23 mouse cellular contexts compared by ENCODE assay signal in the genomic region with DNA sequence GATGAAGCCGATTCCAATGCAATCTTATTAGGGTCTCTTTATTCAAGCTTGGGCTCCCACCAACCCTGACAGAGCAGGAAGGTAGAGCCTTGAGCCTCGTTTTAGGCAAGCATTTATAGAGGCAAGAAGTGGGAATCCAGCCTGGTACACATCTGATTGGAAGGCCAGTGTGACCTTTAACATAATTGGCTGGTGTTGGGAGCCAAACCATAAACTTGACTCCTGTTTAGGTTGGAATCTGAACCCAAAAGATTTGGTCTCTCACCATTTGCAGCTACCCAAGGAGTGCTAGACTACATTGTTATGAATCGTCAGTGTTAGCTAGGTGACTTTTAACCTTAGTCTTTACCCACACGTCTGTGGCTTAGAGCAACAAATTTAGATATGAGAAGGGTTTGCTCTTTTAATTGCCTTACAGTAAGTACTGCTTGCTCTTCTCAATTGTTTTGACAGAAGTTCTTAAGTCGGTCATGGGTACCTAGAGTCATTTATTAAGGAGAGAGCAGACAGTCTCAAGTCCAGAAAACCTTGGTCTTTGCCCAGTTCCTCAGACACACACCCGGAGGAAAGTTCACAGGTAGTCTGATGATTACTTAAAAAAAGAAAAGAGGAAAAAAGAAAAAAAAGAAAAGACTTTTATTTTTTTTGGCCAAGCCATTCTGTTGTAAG. TPM values are rescaled to one million over a fixed set of nuclear protein-coding genes. Genes with fewer than 3 reads are reported as not detected.
DNase-seq lines count a peak whose midpoint lies in the region; ATAC-seq and TF ChIP-seq lines count a peak whose summit lies in the region.
"Had no signal": no experiment of that assay in that cellular context is flagged by ENCODE, and none has a peak within 500 bp of the region (broad histone marks: within the 10 kb centered on the region; RNA-seq: fewer than 3 reads in every experiment).

No protein-coding gene starts in this region.

- H3K9ac ChIP-seq in kidney, embryonic 14.5 days (ENCODE audit: low read depth, low read length): no peak overlapping the region
- peak overlapping the region; percentile 75; the same call in 1 of the 2 replicates for H3K9ac ChIP-seq in MEL (ENCODE audit: control insufficient read depth, low read depth, low read length, poor library complexity, severe bottlenecking)
- H3K9ac ChIP-seq: heart, embryonic 15.5 days; hindbrain, embryonic 13.5 days had no signal

- H3K36me3 ChIP-seq in kidney, embryonic 14.5 days (ENCODE audit: control insufficient read depth, insufficient read depth, low read length): no peaks in the 10 kb centered on the region
- H3K36me3 ChIP-seq in MEL (ENCODE audit: control insufficient read depth in 1 of 2, insufficient read depth in 2 of 2, low read length in 2 of 2): peaks cover 0 to 75% of the 10 kb centered on the region in 2 experiments; a peak in 2 of 4 replicates
- H3K36me3 ChIP-seq: embryonic facial prominence, embryonic 10.5 days; forebrain, embryonic 10.5 days; heart, embryonic 15.5 days; hindbrain, embryonic 13.5 days had no signal

- no peak for TF ChIP-seq EP300 in MEL (IDR thresholded peaks at IDR 0.05; ENCODE audit: low read depth in 1 of 2, low read length in 2 of 2)

- no peak for TF ChIP-seq POLR2A in MEL (IDR thresholded peaks at IDR 0.05; ENCODE audit: control insufficient read depth in 1 of 2, insufficient read depth in 1 of 2, low read depth in 1 of 2, low read length in 2 of 2, poor library complexity in 1 of 2)

- H3K27me3 ChIP-seq in kidney, embryonic 14.5 days (ENCODE audit: control insufficient read depth, insufficient read depth, low read length): no peaks in the 10 kb centered on the region
- H3K27me3 ChIP-seq in MEL (ENCODE audit: control insufficient read depth in 1 of 2, insufficient read depth in 2 of 2, low read length in 2 of 2): no peaks in the 10 kb centered on the region
- H3K27me3 ChIP-seq: heart, embryonic 15.5 days; hindbrain, embryonic 13.5 days had no signal

- WGBS in kidney, embryonic 14.5 days: 63% methylated on average over 6 of the region's 6 CpGs

- H3K4me1 ChIP-seq in kidney, embryonic 14.5 days (ENCODE audit: control insufficient read depth, insufficient read depth, low read length): no peaks in the 10 kb centered on the region
- peaks cover 63 to 71% of the 10 kb centered on the region in 2 experiments for H3K4me1 ChIP-seq in MEL (ENCODE audit: control insufficient read depth in 1 of 2, insufficient read depth in 2 of 2, low read length in 2 of 2)
- H3K4me1 ChIP-seq: embryonic facial prominence, embryonic 10.5 days; forebrain, embryonic 10.5 days; hindbrain, embryonic 13.5 days had no signal

- TF ChIP-seq CTCF in MEL (IDR thresholded peaks at IDR 0.05 in 2 of 3, conservative IDR thresholded peaks at IDR 0.05 in 1 of 3; ENCODE audit: control insufficient read depth in 1 of 3, insufficient read depth in 1 of 3, low read depth in 2 of 3, low read length in 3 of 3, poor library complexity in 1 of 3, severe bottlenecking in 1 of 3): no peak
- no peak for TF ChIP-seq CTCF in gastrocnemius, adult 2 months (IDR thresholded peaks at IDR 0.05)

- no peak overlapping the region for H3K4me3 ChIP-seq in kidney, embryonic 14.5 days (ENCODE audit: low read length)
- H3K4me3 ChIP-seq in MEL (ENCODE audit: control insufficient read depth in 1 of 2, insufficient read depth in 1 of 2, low read depth in 2 of 2, low read length in 2 of 2): no peak overlapping the region
- no peak overlapping the region for H3K4me3 ChIP-seq in gastrocnemius, adult 2 months
- H3K4me3 ChIP-seq: embryonic facial prominence, embryonic 10.5 days; forebrain, embryonic 10.5 days; heart, adult 2 months; heart, embryonic 15.5 days; hindbrain, embryonic 13.5 days had no signal

- no peaks in the 10 kb centered on the region for H3K9me3 ChIP-seq in kidney, embryonic 14.5 days (ENCODE audit: control insufficient read depth, low read length)
- no peaks in the 10 kb centered on the region for H3K9me3 ChIP-seq in MEL (replicated peaks; ENCODE audit: insufficient read depth, low read length)
- H3K9me3 ChIP-seq: embryonic facial prominence, embryonic 10.5 days; forebrain, embryonic 10.5 days; G1E; heart, embryonic 15.5 days; hindbrain, embryonic 13.5 days had no signal

- no peak overlapping the region for H3K27ac ChIP-seq in kidney, embryonic 14.5 days (ENCODE audit: low read depth, low read length)
- peak overlapping the region; percentile 98 for H3K27ac ChIP-seq in MEL (ENCODE audit: control insufficient read depth, low read depth, low read length)
- no peak overlapping the region for H3K27ac ChIP-seq in gastrocnemius, adult 2 months
- H3K27ac ChIP-seq: embryonic facial prominence, embryonic 10.5 days; forebrain, embryonic 10.5 days; heart, adult 2 months; heart, embryonic 15.5 days; hindbrain, embryonic 13.5 days; hindbrain, postnatal 0 days had no signal

- TF ChIP-seq RAD21 in MEL (IDR thresholded peaks at IDR 0.05; ENCODE audit: low read depth, low read length): no peak

- no peak for ATAC-seq in kidney, embryonic 14.5 days (ENCODE audit: low FRiP score, low TSS enrichment)
- ATAC-seq: CD4-positive, CD25-positive, alpha-beta regulatory T cell, adult 4 months; forebrain, embryonic 14.5 days; hindbrain, postnatal 0 days had no signal

- H3K4me2 ChIP-seq in kidney, embryonic 14.5 days (replicated peaks; ENCODE audit: low read depth, low read length): no peak overlapping the region
- H3K4me2 ChIP-seq: heart, embryonic 11.5 days; heart, embryonic 15.5 days; hindbrain, embryonic 13.5 days had no signal

- peak; percentile 88 for DNase-seq in kidney, adult 9 months
- DNase-seq in 3T3-L1 (ENCODE audit: low read depth, low spot score) (peak; percentile 5), MEL (ENCODE audit: low read depth, low spot score) (peak; percentile 21)
- DNase-seq in kidney, postnatal 36 days: peak; percentile 38 to 78
- DNase-seq in spleen, postnatal 4 days (ENCODE audit: low spot score in 2 of 2): no peak
- no peak for DNase-seq in gastrocnemius, adult 2 months
- DNase-seq: adrenal gland, postnatal 14 days; B cell, adult 2 months; cerebellum, adult 18-20 months; cerebellum, adult 9-11 months; gastrocnemius, postnatal 14 days; heart, adult 2 months; heart, postnatal 14 days had no signal

- intact Hi-C loops in gastrocnemius, adult 2 months (cut with DNase I): no loop called here

- H3K79me2 ChIP-seq in MEL (ENCODE audit: control insufficient read depth, insufficient read depth, low read length, poor library complexity): peaks cover 33% of the 10 kb centered on the region

TF ChIP-seq in MEL, 35 proteins besides CTCF, POLR2A, EP300 and RAD21:
- 0 out of 2 replicates have a peak, but pooled peaks have one; percentile 3 for TF ChIP-seq TCF12 (IDR thresholded peaks at IDR 0.05; ENCODE audit: low read depth, low read length)
- TF ChIP-seq SMC3 (IDR thresholded peaks at IDR 0.05; ENCODE audit: low read depth, low read length): no peak

RNA-seq across cellular contexts. Expression of a gene that starts 23.9 kb away (rescaled TPM):
- 17.2 and 25.7 TPM in 2 replicates for polyA plus RNA-seq in kidney, embryonic 14.5 days (2014; fragmentation: Nextera tagmentation; extraction: Ambion mirVana)
- 61.3 and 82.5 TPM in 2 replicates for total RNA-seq in MEL (2012; rRNA removed)
- polyA plus RNA-seq in MEL (2012; ENCODE audit: insufficient read depth in 1 of 2, insufficient read length in 2 of 2, low read depth in 1 of 2, low replicate concordance in 2 of 2, missing spikeins in 1 of 2): 10 to 100 TPM; 73.7 to 90.0 TPM
- 10 to 100 TPM; 14.9 to 16.5 TPM for total RNA-seq in gastrocnemius, adult 2 months (2021)

Comparison
In these comparisons a context has a peak if more than half of its experiments do, and no peak if none do; other contexts are left out.
1. DNase-seq: peak in kidney, adult 9 months (single experiment), 3T3-L1 (single experiment), MEL (single experiment) and kidney, postnatal 36 days (2 of 2); none in spleen, postnatal 4 days (0 of 2) and gastrocnemius, adult 2 months (single experiment).